Mouse (Mus musculus) heart, embryonic 14.5 days (tissue): ENCODE measurements around the gene Sec16b. TPM values are rescaled to one million over a fixed set of nuclear protein-coding genes. Genes with fewer than 3 reads are reported as not detected.

ENCODE experiments used
- ATAC-seq: fragments of 200-750 bp; cut with Nextera tagmentation; 2 replicates; pipeline ENCODE4 v1.8.0; 2017; ENCODE audit warnings: low read depth, moderate TSS enrichment; ENCODE audit not compliant: insufficient number of reproducible peaks, insufficient read depth, low FRiP score
- H3K27ac ChIP-seq, 2 experiments: fragments of 200-500 bp in 1 of 2; fragments of 300-500 bp in 1 of 2; sonication (generic) in 1 of 2; replicated peaks in 1 of 2; 2 replicates each; pipeline ENCODE4 v1.5.1; 2012 to 2014; ENCODE audit warnings: low read depth in 2 of 2, low read length in 2 of 2, control low read depth in 1 of 2, mild to moderate bottlenecking in 1 of 2, mixed read lengths in 1 of 2; ENCODE audit not compliant: control insufficient read depth in 1 of 2, insufficient read depth in 1 of 2
- H3K27me3 ChIP-seq: fragments of 300-500 bp; sonication (generic); 2 replicates; pipeline ENCODE4 v1.6.1; 2014; ENCODE audit warnings: mild to moderate bottlenecking, low read length, control low read depth; ENCODE audit not compliant: control insufficient read depth, insufficient read depth
- H3K36me3 ChIP-seq: fragments of 300-500 bp; sonication (generic); 2 replicates; pipeline ENCODE4 v1.6.1; 2014; ENCODE audit warnings: mild to moderate bottlenecking, control low read depth, low read length, mixed read lengths; ENCODE audit not compliant: control insufficient read depth, insufficient read depth
- H3K4me1 ChIP-seq, 2 experiments: fragments of 200-500 bp in 1 of 2; fragments of 300-500 bp in 1 of 2; sonication (generic) in 1 of 2; 2 replicates each; pipeline ENCODE4 v1.6.1; 2012 to 2014; ENCODE audit warnings: low read length in 2 of 2, control low read depth in 1 of 2, mixed read lengths in 1 of 2; ENCODE audit not compliant: control insufficient read depth in 2 of 2, insufficient read depth in 2 of 2
- H3K4me2 ChIP-seq: fragments of 300-500 bp; sonication (generic); 2 replicates; pipeline ENCODE4 v1.6.1; 2014; ENCODE audit warnings: mild to moderate bottlenecking, low read length
- H3K4me3 ChIP-seq, 2 experiments: fragments of 200-500 bp in 1 of 2; fragments of 300-500 bp in 1 of 2; sonication (generic) in 1 of 2; 2 replicates each; pipeline ENCODE4 v1.5.1; 2012 to 2014; ENCODE audit warnings: low read length in 2 of 2, mild to moderate bottlenecking in 2 of 2, control low read depth in 1 of 2, low read depth in 1 of 2, moderate library complexity in 1 of 2; ENCODE audit not compliant: control insufficient read depth in 1 of 2, insufficient read depth in 1 of 2
- H3K9ac ChIP-seq: fragments of 300-500 bp; sonication (generic); 2 replicates; pipeline ENCODE4 v1.6.1; 2014; ENCODE audit warnings: mild to moderate bottlenecking, low read length
- H3K9me3 ChIP-seq: fragments of 300-500 bp; sonication (generic); 2 replicates; pipeline ENCODE4 v1.6.1; 2016; ENCODE audit warnings: low read length, control low read depth; ENCODE audit not compliant: control insufficient read depth
- WGBS: fragments of 180-500 bp; shearing (Covaris S2); extraction: QIAGEN DNeasy Blood & Tissue Kit; methylation state at CpG from one replicate; pipeline ENCODE4 v1.1.7; 2014; 5-methylcytosine and 5-hydroxymethylcytosine counted together
- polyA plus RNA-seq: library from polyadenylated mRNA; unstranded; fragments of >200 nt; fragmentation: Nextera tagmentation; extraction: Ambion mirVana; gene quantifications from 2 replicates; pipeline ENCODE4 v1.2.1, GENCODE M21; 2014

Sec16b gene
- polyA plus RNA-seq, 1 experiment from 2014 or later, result 1.2 TPM

- H3K27me3 ChIP-seq, result 0 out of 2 replicates have a peak, but pooled peaks cover 4% of the 10 kb centered on the region
- no peak for ATAC-seq
- no peaks in the 10 kb centered on the region for H3K36me3 ChIP-seq
- H3K9ac ChIP-seq, result no peak overlapping the region
- H3K4me3 ChIP-seq, result no peak overlapping the region
- H3K9me3 ChIP-seq, result no peaks in the 10 kb centered on the region
- H3K4me2 ChIP-seq, result no peak overlapping the region
- peaks cover 2% of the 10 kb centered on the region in 2 experiments; a peak in 1 of 4 replicates for H3K4me1 ChIP-seq
- 62% methylated on average over 6 of the region's 6 CpGs for WGBS
- no peak overlapping the region for H3K27ac ChIP-seq
These were observed 53.5 kb downstream of the Sec16b start for GRCm38 (mm10) chr1:157559986-157560385.

GRCm38 (mm10) chr1:157560654-157561386 lies 54.3 kb downstream of the Sec16b start:
- no peak overlapping the region for H3K9ac ChIP-seq
- no peaks in the 10 kb centered on the region for H3K36me3 ChIP-seq
- no peak overlapping the region for H3K27ac ChIP-seq
- H3K9me3 ChIP-seq, result no peaks in the 10 kb centered on the region
- no peaks in the 10 kb centered on the region for H3K27me3 ChIP-seq
- 6% methylated on average over 8 of the region's 8 CpGs for WGBS
- ATAC-seq, result no peak; the same call in 1 of the 2 replicates
- H3K4me1 ChIP-seq, result no peaks in the 10 kb centered on the region; a peak in 1 of 4 replicates
- H3K4me3 ChIP-seq, result no peak overlapping the region
- peak overlapping the region; percentile 20; the same call in 1 of the 2 replicates for H3K4me2 ChIP-seq

GRCm38 (mm10) chr1:157567819-157568218 lies 61.3 kb downstream of the Sec16b start:
- Histone ChIP-seq H3K4me1 (no peaks in the 10 kb centered on the region), H3K4me2 (no peak overlapping the region), H3K9ac (no peak overlapping the region), H3K9me3 (no peaks in the 10 kb centered on the region), H3K36me3 (no peaks in the 10 kb centered on the region), H3K4me3 (no peak overlapping the region), H3K27me3 (no peaks in the 10 kb centered on the region), H3K27ac (no peak overlapping the region)
- ATAC-seq, result no peak
- 81% methylated on average over 8 of the region's 8 CpGs for WGBS

GRCm38 (mm10) chr1:157569263-157570090 lies 62.9 kb downstream of the Sec16b start:
- Histone ChIP-seq H3K9me3 (no peaks in the 10 kb centered on the region), H3K9ac (no peak overlapping the region), H3K36me3 (no peaks in the 10 kb centered on the region), H3K4me2 (no peak overlapping the region), H3K4me3 (no peak overlapping the region), H3K27ac (no peak overlapping the region), H3K4me1 (no peaks in the 10 kb centered on the region), H3K27me3 (no peaks in the 10 kb centered on the region)
- no peak for ATAC-seq
- 75% methylated on average over 5 of the region's 5 CpGs for WGBS

GRCm38 (mm10) chr1:157575316-157575715 lies 68.8 kb downstream of the Sec16b start:
- H3K4me3 ChIP-seq, result no peak overlapping the region
- H3K4me2 ChIP-seq, result no peak overlapping the region
- H3K9ac ChIP-seq, result no peak overlapping the region
- H3K36me3 ChIP-seq, result no peaks in the 10 kb centered on the region
- no peaks in the 10 kb centered on the region for H3K9me3 ChIP-seq
- H3K4me1 ChIP-seq, result no peaks in the 10 kb centered on the region
- ATAC-seq, result no peak
- H3K27me3 ChIP-seq, result no peaks in the 10 kb centered on the region
- WGBS, result 64% methylated on average over 3 of the region's 3 CpGs
- no peak overlapping the region for H3K27ac ChIP-seq

GRCm38 (mm10) chr1:157578336-157578735 lies 71.8 kb downstream of the Sec16b start:
- no peak overlapping the region for H3K4me3 ChIP-seq
- no peak overlapping the region for H3K4me2 ChIP-seq
- WGBS, result 72% methylated on average over 8 of the region's 8 CpGs
- H3K27me3 ChIP-seq, result no peaks in the 10 kb centered on the region
- ATAC-seq, result no peak
- no peak overlapping the region for H3K9ac ChIP-seq
- no peak overlapping the region for H3K27ac ChIP-seq
- H3K36me3 ChIP-seq, result no peaks in the 10 kb centered on the region
- H3K4me1 ChIP-seq, result no peaks in the 10 kb centered on the region
- H3K9me3 ChIP-seq, result no peaks in the 10 kb centered on the region

- Histone ChIP-seq H3K9me3 (no peaks in the 10 kb centered on the region), H3K9ac (no peak overlapping the region), H3K36me3 (no peaks in the 10 kb centered on the region), H3K27ac (no peak overlapping the region), H3K4me3 (no peak overlapping the region), H3K4me1 (no peaks in the 10 kb centered on the region), H3K4me2 (no peak overlapping the region), H3K27me3 (no peaks in the 10 kb centered on the region)
- ATAC-seq, result no peak
- 69% methylated on average over 5 of the region's 5 CpGs for WGBS
These were observed 80.0 kb downstream of the Sec16b start for GRCm38 (mm10) chr1:157586556-157586955.
